Mouse (Mus musculus): ENCODE data around the gene Pxk. TPM values are rescaled to one million over a fixed set of nuclear protein-coding genes. Genes with fewer than 3 reads are reported as not detected.

Gene Pxk
- 26.1 TPM for polyA plus RNA-seq (2017; shearing (Covaris generic))

DNA sequence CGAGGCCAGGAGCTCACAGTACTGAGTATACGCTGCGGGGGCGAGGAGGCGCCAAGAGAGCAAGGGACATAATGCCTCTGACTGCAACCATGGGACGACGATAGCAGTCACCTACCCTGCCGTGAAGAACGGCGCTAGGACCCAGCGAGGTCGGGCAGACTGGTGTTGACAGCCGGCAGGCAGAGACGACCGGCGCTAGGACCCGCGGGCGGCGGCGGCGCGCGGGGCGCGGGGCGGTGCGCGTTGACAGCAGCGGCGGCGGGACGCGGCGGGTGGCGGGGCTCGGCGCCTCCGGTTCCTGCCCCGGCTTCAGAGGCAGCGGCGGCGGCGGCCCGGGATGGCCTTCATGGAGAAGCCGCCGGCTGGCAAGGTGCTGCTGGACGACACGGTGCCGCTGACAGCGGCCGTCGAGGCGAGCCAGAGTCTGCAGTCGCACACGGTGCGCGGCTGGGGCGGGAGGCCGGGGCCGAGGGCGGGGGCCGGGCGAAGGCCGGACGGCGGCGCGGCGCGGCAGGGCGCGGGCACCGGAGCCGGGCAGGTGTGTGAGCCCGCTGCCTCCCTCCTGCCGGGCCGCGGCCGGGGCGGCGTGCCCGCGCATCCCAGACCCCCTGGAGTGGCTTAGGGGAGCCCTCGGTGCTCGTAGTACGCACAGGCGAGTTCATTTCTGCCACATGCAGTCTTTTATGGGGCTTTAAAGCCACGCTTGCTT, at the start of gene Pxk:
Gene Pxk, plus strand, starts transcription at position 234 of the 709 bp plus-strand sequence.

GRCm38 (mm10) chr14:8080165-8080679, 17.8 kb upstream of the Pxk start, which contains the start of gene Rpp14:
TSS of gene Rpp14 (plus strand) at chr14:8080367.

DNA sequence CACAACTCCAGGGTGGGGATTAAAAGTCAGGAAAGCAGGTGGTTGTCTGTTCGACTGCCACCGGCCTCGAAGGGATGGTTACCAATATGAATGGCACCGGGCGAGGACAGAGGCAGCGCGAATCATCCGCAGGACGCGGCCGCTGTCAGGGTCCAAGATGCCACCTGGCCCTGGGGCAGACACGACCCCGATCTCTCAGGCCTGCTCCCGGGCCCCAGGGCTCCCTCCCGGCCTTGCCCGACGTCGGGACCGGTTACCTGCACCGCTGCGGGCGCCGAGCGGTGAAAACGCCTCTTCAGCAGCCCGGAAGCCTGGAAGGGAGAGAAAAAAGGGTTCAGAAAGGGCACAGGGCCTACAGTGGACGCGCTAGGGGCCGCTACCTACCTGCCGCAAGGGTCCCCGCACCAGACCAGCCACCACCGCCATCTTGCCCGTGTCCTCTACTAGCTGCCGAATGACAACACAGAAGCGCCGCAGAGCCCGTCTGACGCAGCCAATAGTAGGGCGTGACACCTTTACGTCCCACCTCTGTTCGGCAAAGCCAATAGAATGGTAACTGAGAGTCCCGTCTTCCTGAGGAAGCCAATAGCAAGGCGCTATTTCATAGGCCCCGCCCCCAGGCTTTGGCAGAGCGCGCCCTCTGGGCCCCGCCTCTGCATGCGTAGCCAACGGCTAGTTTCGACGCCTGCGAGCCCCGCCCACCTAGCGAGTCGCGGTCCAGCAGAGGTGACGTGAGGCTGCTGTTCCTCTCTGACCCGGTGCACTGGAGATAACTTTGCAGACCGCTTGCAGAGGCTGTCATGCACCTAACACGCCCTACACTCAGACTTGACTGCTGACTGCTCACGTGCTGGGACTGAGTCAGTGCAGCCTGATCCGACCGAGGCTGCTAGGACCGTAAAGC, 74.7 kb downstream of the Pxk start, which contains the start of gene Pdhb:
Gene Pdhb, minus strand, starts transcription at position 519 of the 904 bp plus-strand sequence.

DNA sequence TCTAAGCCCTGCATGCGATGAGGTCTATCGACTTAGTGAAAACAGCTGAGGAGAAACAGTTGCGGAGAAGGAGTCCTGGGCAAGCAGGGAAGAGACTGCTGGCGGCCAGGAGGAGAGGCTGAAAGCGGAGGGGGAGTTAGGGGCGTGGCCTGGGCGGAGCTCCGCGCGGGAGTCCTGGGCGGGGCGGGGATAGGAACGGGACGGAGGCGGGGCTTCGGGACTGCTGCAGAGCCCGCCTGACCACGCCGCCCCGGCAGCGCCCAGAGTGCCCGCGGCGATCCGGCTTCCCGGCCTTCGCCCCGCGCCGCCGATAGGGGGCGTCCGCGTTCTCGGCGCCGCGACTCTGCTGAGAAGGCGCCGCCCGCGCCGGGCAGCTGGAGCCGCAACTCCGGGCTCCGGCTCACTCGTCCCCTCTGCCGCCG, 115.8 kb downstream of the Pxk start, which contains the start of gene Kctd6:
Gene Kctd6, plus strand, starts transcription at position 338 of the 422 bp plus-strand sequence.

Other genes with a start within 250 kb of the Pxk start
- gene Gm45521, start 140.9 kb upstream of the Pxk start, polyA plus RNA-seq (2017; shearing (Covaris generic)), result not detected
- 1.1 TPM for gene Dnase1l3, start 103.6 kb upstream of the Pxk start, polyA plus RNA-seq (2017; shearing (Covaris generic))
- gene Abhd6, start 95.3 kb upstream of the Pxk start, polyA plus RNA-seq (2017; shearing (Covaris generic)), result 37.9 TPM
- gene Rpp14, start 17.8 kb upstream of the Pxk start, polyA plus RNA-seq (2017; shearing (Covaris generic)), result 60.2 TPM
- gene Pdhb, start 74.8 kb downstream of the Pxk start, polyA plus RNA-seq (2017; shearing (Covaris generic)), result 185 TPM
- gene Kctd6, start 115.9 kb downstream of the Pxk start, polyA plus RNA-seq (2017; shearing (Covaris generic)), result 1.4 TPM
- not detected for gene Acox2, start 161.1 kb downstream of the Pxk start, polyA plus RNA-seq (2017; shearing (Covaris generic))
- not detected for gene Fam107a, start 219.8 kb downstream of the Pxk start, polyA plus RNA-seq (2017; shearing (Covaris generic))

Data from CD4-positive, CD25-positive, alpha-beta regulatory T cell, adult 9 weeks (primary cell).